Mouse (Mus musculus): ENCODE data around the gene Coq2.

Coq2 gene

DNA sequence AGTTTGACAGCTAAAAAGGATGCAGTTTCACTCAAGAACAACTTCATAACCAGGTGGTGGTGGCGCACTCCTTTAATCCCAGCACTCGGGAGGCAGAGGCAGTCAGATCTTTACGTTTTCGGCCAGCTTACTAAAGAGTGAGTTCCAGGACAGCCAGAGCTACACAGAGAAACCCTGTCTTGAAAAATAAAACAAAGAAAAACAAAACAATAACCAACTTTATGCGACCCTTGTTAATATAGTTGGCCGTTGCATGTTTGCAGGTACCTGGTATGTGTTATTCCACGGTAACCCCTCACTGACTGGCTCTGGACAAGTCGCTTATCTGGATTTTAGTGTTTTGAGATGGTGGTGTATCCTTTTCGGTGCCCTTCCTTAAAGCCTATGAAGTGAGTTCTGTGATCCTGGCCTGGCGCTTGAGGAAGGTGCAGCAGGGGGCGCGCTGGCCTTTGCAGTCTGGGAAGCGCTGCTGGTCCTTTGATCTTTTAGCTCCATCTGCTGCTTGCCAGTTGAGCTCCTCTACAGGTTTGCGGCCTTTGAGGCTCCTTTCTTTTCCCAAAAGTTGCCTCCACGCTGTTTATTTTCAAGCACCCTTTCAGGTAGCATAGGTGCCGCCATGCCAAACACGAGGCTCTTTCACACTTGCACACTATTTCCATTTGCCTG lies at the start of gene Coq2:
Coq2 (minus strand) TSS at position 430 of the 666 bp plus-strand sequence.
- peak; percentile 89 to 93 for DNase-seq

GRCm38 (mm10) chr5:100719235-100720088 lies 44.5 kb upstream of the Coq2 start, which contains the start of gene Hpse:
Gene Hpse, minus strand, starts transcription at chr5:100719716.
- DNase-seq: peak; percentile 44 to 62

DNA sequence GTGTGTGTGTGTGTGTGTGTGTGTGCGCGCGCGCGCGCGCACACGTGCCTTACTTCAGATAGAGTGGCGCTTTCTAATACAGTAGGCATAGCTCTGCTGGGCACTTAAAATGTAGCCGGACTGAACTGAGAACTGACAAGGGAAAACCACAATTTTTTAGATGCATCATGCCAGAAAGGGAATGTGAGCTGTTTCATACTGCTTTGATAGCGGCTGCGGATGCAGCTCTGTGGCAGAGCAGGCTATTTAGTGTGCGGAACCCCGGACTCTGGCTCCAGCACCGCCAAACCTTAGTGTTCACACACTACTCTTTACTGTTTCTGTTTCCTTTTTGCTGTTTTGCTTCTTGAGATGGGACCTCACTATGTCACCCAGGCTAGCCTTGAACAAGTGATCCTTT lies 41.8 kb upstream of the Coq2 start:
- no peak for DNase-seq

DNA sequence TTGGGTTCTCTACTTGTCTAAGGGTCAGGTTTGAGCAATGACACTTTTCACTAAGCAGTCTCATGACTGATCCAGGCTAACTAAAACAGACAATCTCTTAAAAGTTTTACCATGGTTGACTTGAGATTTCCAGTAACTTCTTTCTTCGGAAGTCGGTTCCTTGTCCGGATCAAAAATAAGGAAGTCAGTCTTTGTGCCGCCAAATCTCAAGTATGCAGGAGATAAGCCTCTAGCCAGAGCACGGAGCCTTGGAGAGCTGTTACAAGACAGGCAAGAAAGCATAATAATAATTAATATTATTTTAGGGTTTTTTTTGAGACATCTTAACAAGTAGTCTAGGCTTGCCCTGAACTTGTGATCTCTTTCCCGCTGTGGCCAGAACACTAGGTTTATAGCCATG lies 36.3 kb upstream of the Coq2 start:
- DNase-seq: no peak

DNA sequence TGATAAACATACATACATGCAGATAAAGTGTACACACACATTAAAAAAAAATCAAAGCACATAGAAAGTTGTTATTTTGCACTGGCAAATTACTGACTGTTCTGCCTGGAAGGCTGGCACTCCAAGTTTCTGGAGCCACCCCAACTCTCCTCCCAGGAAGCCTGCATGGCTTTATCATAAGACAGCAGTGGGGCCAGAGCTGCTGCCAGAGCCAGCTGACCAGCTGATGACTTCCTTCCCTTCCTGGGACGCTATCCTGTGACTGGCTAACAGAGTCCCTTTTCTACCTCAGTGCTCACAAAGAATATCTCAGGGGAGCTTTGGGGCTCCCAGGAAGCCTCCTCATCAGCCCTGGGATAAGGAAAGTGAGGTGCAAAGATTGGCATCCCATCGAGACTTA lies 35.1 kb upstream of the Coq2 start:
- no peak for DNase-seq

DNA sequence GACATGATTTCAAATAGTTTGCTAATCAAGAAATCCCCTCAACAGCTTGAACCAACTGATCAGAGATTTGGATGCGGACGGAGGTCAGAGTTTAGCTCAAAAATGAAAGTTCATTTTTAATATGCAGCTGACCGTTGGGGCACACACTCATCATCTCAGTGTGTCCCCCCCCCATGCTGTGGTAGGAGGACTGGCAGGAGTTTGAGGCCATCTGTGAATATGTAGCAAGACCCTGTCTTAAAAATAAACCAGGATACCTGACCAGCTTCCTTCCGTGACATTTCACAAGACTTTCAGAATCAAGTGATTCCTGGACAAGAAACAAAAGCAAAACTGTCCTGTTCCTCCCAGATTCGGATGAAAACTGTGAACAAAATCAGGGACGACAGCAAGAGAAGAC lies 34.1 kb upstream of the Coq2 start:
- DNase-seq: no peak

GRCm38 (mm10) chr5:100706675-100707074 lies 31.7 kb upstream of the Coq2 start:
- no peak for DNase-seq

DNA sequence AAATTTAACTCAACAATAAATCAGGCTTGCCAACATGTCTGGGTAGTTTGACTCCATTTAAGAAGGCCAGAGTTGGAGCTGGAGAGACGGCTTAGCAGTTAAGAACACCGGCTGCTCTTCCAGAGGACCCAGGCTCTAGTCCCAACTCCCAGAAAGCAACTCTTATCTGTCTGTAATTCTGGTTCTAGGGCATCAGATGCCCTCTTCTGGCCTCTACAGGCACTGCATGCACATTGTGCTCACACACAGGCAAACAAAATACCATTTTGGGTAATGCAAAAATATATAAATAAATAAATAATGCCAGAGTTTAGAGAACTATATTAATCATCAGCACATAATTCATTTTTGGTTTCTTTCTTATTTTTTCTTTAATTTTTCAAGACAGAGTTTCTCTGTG lies 29.3 kb upstream of the Coq2 start:
- no peak for DNase-seq

- no peak for DNase-seq
These were observed 27.4 kb upstream of the Coq2 start for GRCm38 (mm10) chr5:100702325-100702724.

DNA sequence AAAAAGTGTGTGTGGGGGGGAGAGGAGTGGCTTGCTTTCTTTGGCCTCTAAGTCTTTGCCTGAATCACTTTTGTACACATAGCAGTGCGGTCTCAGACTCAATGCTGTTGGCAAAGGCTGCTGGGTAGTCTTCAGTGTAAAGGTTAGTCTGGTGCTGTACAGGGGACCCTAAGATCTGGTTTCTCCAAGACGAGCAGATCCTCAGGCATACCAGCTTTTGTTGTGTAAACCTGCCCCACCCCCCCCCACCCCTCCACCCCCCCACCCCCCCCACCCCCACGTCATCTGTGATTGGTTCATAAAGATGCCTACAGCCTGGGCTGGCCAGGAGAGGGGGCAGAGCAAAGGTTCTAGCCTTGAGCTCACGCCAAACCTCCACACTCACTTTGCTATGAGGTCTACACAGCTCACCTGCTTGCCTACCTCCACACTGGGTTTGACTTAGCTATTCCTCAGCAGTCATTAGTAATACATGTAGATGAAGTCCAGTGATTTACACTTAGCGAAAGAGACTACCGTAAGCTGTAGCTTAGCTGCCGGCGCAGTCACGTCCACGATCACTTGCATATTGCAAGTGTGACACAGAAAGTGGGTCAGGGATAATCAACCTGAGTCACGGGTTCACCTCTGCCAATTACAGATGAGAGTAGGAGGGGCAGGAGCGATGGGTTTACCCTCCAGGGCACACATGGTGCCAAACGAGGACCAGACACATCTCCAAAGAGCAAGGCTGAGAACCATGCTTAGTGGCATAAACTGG lies 26.1 kb upstream of the Coq2 start:
- DNase-seq: no peak

DNA sequence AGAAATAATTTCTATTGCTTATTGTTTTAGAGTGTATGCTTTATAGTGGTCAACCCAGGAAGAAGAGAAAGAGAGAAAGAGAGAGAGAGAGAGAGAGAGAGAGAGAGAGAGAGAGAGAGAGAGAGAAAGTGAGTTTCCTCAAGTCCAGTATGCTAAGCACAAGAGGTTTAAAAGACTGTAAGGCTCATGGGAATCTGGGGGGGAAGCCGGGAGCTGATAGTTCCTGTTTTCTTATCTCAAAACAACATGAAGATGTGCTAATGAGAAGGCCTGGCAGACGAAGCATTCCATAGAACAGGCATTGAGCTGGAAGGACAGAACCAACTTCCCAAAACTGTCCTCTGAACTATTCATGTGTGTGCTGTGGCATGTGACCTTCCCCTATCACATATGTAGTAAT lies 22.9 kb upstream of the Coq2 start:
- no peak for DNase-seq

DNA sequence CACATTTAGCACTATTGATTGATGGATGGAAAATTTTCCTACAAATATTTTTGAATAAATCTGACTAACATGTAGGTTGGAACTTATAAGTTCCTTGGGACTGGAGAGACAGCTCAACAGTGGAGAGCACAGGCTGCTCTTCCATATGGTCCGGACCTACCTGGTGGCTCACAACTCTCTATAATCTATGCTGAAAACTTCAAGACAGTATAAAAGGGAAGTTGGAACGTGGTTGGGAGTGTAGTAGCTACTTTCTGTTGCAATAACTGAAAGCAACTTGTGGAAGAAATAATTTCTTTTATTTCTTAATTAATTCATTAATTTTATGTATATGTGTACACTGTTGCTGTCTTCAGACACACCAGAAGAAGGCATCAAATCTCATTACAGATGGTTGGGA lies 22.5 kb upstream of the Coq2 start:
- no peak for DNase-seq

DNA sequence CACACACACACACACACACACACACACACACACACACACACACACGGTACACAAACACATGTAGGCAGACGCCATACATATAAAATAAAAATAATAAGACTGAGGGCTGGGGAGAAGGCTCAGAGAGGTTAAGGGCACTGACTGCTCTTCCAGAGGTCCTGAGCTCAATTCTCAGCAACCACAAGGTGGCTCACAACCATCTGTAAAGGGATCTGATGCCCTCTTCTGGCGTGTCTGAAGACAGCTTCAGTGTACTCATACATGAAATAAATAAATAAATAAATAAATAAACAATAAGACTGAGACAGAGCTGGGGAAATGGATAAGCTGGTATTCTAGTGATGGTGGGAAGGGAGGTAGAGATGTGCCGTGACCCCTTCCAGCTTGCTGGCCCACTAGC lies 10.7 kb upstream of the Coq2 start:
- DNase-seq: no peak

DNA sequence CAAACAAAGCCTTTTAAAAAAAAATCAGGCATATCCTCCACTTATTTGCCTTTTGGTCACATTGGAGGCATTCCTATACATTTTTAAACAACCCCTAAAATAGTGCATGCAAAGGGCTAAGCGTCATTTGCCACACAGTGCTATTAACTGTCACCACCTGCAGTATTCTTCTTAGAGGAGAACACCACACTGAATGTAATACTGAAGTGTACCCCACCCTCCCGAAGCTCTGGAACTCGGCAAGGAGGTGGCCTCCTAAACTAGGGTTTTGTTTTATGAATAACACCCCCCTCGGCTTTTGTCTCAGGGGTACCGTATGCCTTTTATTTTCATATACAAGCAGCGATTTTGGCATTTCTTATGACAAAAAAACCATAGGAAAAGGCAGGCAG lies 5.6 kb upstream of the Coq2 start:
- DNase-seq: no peak

GRCm38 (mm10) chr5:100679911-100680541 lies 5.1 kb upstream of the Coq2 start:
- DNase-seq: no peak

- DNase-seq: peak; percentile 94 to 95
These were observed 1.0 kb downstream of the Coq2 start for GRCm38 (mm10) chr5:100673745-100674486.

GRCm38 (mm10) chr5:100672403-100672802 lies 2.5 kb downstream of the Coq2 start:
- DNase-seq: no peak

DNA sequence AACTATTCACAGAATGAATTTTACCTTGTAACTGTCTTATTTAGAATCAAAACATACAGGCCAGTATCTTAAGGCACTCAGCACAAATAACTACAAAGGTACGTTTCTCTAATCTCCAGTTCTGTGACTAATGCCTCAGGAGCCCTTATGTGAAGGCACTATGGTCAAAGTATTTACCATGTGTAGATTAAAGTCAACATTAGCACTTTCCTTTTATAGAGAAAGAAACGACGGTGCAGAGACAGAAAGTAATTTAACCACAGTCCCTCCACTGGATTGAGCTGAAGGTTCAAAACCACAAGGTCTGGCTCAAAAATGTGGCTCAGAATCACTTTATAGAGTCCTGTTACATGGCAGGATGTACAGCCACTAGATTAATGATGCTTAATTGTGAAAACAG lies 3.0 kb downstream of the Coq2 start:
- no peak for DNase-seq

- DNase-seq: peak; percentile 72 to 76
These were observed 3.5 kb downstream of the Coq2 start for GRCm38 (mm10) chr5:100671398-100671797.

- DNase-seq: no peak
These were observed 8.0 kb downstream of the Coq2 start for GRCm38 (mm10) chr5:100666965-100667364.

DNA sequence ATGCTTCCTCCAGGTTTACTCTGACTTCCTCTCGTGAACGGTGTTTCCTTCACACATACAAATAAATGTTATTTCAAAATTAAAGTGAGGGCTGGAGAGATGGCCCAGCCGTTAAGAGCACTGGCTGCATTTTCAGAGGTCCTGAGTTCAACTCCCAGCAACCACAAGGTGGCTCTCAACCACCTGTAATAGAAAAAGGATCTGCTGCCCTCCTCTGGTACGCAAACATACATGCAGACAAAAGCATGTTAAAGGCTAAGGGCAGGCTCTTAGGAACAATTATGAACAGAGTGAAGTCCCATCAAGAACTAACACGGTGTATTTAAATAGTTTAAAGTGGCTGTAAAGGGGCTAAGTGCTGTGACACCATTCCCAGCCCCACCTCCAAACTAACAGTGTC lies 11.1 kb downstream of the Coq2 start:
- DNase-seq: peak; percentile 45 to 58

- no peak for DNase-seq
These were observed 11.9 kb downstream of the Coq2 start for GRCm38 (mm10) chr5:100663011-100663410.

All from kidney, postnatal 4 days (tissue).